Mouse (Mus musculus) cerebellum, adult 2 months (tissue): Measurements from ENCODE around the gene Depdc1b.

Source experiments
- CTCF ChIP-seq: fragments of 200-500 bp; IDR thresholded peaks from 2 replicates; pipeline ENCODE4 v1.5.1; 2011; ENCODE audit warnings: low read depth, mild to moderate bottlenecking, control low read depth, low read length, moderate library complexity, borderline replicate concordance; ENCODE audit not compliant: insufficient read depth
- POLR2A ChIP-seq: fragments of 200-500 bp; IDR thresholded peaks from 2 replicates; pipeline ENCODE4 v1.6.1; 2011; ENCODE audit warnings: low read length, control low read depth, borderline replicate concordance; ENCODE audit not compliant: insufficient read depth

- no peak for TF ChIP-seq CTCF
- no peak for TF ChIP-seq POLR2A
Observed at GRCm38 (mm10) chr13:108328406-108329180, 12.5 kb downstream of the Depdc1b start.
